Mouse (Mus musculus) ES-Bruce4 (cell line): ENCODE measurements around the gene Adcy1. TPM values are rescaled to one million over a fixed set of nuclear protein-coding genes. Genes with fewer than 3 reads are reported as not detected.

Experiments used
- H3K27ac ChIP-seq: 2 replicates; pipeline ENCODE4 v1.5.1; 2012; ENCODE audit warnings: low read length, inconsistent platforms; ENCODE audit not compliant: insufficient read depth
- H3K27me3 ChIP-seq: 2 replicates; pipeline ENCODE4 v1.6.1; 2012; ENCODE audit warnings: mild to moderate bottlenecking, low read length, inconsistent platforms; ENCODE audit not compliant: control insufficient read depth, poor library complexity, insufficient read depth, severe bottlenecking
- H3K36me3 ChIP-seq: 2 replicates; pipeline ENCODE4 v1.6.1; 2012; ENCODE audit warnings: inconsistent platforms, mild to moderate bottlenecking, low read length, moderate library complexity; ENCODE audit not compliant: control insufficient read depth, poor library complexity, insufficient read depth, severe bottlenecking
- H3K4me1 ChIP-seq: one replicate; pipeline ENCODE4 v1.8.1; 2011; ENCODE audit warnings: low read length; ENCODE audit not compliant: control insufficient read depth, insufficient read depth
- H3K4me3 ChIP-seq: 2 replicates; pipeline ENCODE4 v1.5.1; 2011; ENCODE audit warnings: low read depth, mild to moderate bottlenecking, low read length
- H3K9ac ChIP-seq: 2 replicates; pipeline ENCODE4 v1.6.1; 2012; ENCODE audit warnings: low read depth, mild to moderate bottlenecking, inconsistent platforms; ENCODE audit not compliant: poor library complexity, severe bottlenecking
- H3K9me3 ChIP-seq: replicated peaks from 2 replicates; pipeline ENCODE4 v1.6.1; 2012; ENCODE audit warnings: mild to moderate bottlenecking, low read length, inconsistent platforms; ENCODE audit not compliant: control insufficient read depth, poor library complexity, insufficient read depth, severe bottlenecking
- CTCF ChIP-seq: IDR thresholded peaks from one replicate; pipeline ENCODE4 v1.8.1; 2011; ENCODE audit warnings: low read depth, low read length
- EP300 ChIP-seq: IDR thresholded peaks from 2 replicates; pipeline ENCODE4 v1.6.1; 2011; ENCODE audit warnings: low read depth, low read length; ENCODE audit not compliant: insufficient read depth
- POLR2A ChIP-seq: IDR thresholded peaks from one replicate; pipeline ENCODE4 v1.8.1; 2011; ENCODE audit warnings: low read length; ENCODE audit not compliant: insufficient read depth
- polyA plus RNA-seq: library from polyadenylated mRNA; stranded (reverse); fragments of >200 nt; gene quantifications from 2 replicates; pipeline ENCODE4 v1.2.4, GENCODE M21; 2011; ENCODE audit warnings: low read depth; ENCODE audit not compliant: missing spikeins, insufficient read depth, insufficient read length

The Adcy1 gene
- polyA plus RNA-seq, 1 experiment, result 5.7 TPM

DNA sequence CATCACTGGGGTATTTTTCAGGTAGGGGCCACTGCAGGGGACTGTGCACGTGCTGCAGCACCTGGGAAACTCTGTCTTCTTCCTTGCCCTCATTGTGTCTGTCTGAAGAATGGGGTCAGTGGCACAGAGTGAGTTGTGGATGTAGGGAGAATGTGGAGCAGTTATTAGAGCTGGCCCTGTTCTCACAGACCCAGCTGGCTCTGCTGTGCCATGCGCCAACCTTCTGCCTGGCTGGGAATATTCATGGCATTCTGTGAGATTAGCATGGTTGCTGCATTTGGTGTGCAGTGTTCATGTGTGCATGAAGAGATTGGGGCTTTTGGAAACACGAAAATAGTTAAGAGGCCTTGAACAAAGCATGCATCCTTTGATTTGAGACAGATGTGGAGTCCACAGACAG is 10.3 kb downstream of the Adcy1 start:
- Histone ChIP-seq H3K4me1 (peaks cover 3% of the 10 kb centered on the region), H3K4me3 (no peak overlapping the region), H3K36me3 (no peaks in the 10 kb centered on the region), H3K27me3 (no peaks in the 10 kb centered on the region), H3K27ac (no peak overlapping the region), H3K9ac (no peak overlapping the region), H3K9me3 (no peaks in the 10 kb centered on the region)
- TF ChIP-seq EP300 (no peak), POLR2A (no peak), CTCF (no peak)

DNA sequence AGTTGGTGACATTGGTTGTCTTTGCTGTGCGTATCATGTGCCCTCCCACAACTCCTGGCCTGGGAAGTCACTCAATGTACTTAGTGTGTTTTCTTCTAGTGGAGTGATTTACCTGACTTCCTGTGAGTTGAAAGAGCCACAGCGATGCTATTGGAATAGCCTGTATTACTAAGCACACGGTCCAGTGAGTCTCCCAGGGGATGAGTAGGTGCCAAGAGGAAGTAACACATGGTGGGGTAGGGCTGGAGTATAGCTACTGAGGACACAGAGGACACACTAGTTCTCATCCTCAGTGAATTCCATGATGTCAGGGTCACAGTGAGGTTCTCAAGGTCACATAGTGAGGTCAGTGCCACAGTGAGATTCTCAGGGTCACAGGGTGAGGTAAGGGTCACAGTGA is 13.2 kb downstream of the Adcy1 start:
- Histone ChIP-seq H3K27ac (no peak overlapping the region), H3K9ac (no peak overlapping the region), H3K4me1 (no peaks in the 10 kb centered on the region), H3K27me3 (no peaks in the 10 kb centered on the region), H3K4me3 (no peak overlapping the region), H3K9me3 (no peaks in the 10 kb centered on the region), H3K36me3 (no peaks in the 10 kb centered on the region)
- TF ChIP-seq EP300 (no peak), CTCF (no peak), POLR2A (no peak)

DNA sequence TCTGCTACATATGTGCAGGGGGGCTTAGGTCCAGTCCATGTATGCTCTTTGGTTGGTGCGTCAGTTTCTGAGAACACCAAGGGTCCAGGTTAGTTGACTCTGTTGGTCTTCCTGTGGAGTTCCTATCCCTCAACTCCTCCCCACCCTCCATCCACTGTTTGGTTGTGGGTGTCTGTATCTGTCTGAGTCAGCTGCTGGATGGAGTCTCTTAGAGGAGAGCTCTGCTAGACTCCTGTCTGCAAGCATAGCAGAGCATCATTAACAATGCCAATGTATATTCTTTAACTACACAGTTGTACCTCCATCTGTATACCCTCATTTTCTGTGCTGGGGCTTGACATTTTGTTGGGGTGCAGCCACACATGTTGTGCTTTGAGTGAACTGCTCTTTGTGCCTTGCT is 18.6 kb downstream of the Adcy1 start:
- Histone ChIP-seq H3K27ac (no peak overlapping the region), H3K4me3 (no peak overlapping the region), H3K36me3 (no peaks in the 10 kb centered on the region), H3K4me1 (no peaks in the 10 kb centered on the region), H3K27me3 (no peaks in the 10 kb centered on the region), H3K9me3 (no peaks in the 10 kb centered on the region), H3K9ac (no peak overlapping the region)
- TF ChIP-seq CTCF, result no peak
- no peak for TF ChIP-seq EP300
- no peak for TF ChIP-seq POLR2A

DNA sequence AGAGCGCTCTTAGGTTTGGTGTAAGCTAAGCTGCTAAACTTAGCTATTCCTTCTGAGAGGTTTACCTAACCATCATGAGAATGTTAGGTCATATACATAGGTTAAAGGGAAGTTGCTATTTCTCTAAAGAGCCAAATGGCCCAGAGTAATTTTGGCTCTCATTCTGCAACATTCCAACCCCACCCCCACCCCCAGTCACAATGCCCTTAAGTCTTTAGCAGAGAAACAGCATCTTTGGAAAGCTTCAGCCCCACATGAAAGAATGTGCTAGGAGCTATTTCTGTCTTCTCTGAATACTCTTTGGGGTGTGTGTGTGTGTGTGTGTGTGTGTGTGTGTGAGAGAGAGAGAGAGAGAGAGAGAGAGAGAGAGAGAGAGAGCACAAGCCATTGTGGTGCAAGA is 20.6 kb downstream of the Adcy1 start:
- no peak for TF ChIP-seq POLR2A
- TF ChIP-seq CTCF, result no peak
- Histone ChIP-seq H3K4me3 (no peak overlapping the region), H3K4me1 (no peaks in the 10 kb centered on the region), H3K27me3 (no peaks in the 10 kb centered on the region), H3K36me3 (no peaks in the 10 kb centered on the region), H3K9me3 (no peaks in the 10 kb centered on the region), H3K27ac (no peak overlapping the region), H3K9ac (no peak overlapping the region)

DNA sequence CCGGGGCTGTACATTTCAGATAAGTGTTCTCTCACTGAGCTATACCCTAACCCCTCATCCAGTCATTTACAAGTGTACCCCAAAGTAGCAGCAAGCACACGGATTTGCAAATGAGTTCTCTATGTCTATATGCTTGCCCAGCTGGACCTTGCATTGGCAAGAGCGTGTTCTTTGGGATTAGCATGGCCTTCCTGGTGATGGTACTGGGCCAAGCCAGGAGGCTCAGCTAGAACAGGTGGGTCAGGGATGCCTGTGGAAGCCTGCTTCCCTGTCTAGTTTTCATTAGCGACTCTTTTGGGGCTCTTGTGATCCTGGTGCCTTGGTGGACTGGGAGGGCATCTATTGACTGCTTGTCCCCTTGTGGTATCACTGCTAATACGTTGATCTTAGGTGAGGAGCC is 21.9 kb downstream of the Adcy1 start:
- Histone ChIP-seq H3K4me3 (no peak overlapping the region), H3K9me3 (no peaks in the 10 kb centered on the region), H3K27ac (no peak overlapping the region), H3K36me3 (no peaks in the 10 kb centered on the region), H3K4me1 (no peaks in the 10 kb centered on the region), H3K9ac (no peak overlapping the region), H3K27me3 (no peaks in the 10 kb centered on the region)
- TF ChIP-seq CTCF, result no peak
- no peak for TF ChIP-seq POLR2A
- no peak for TF ChIP-seq EP300

DNA sequence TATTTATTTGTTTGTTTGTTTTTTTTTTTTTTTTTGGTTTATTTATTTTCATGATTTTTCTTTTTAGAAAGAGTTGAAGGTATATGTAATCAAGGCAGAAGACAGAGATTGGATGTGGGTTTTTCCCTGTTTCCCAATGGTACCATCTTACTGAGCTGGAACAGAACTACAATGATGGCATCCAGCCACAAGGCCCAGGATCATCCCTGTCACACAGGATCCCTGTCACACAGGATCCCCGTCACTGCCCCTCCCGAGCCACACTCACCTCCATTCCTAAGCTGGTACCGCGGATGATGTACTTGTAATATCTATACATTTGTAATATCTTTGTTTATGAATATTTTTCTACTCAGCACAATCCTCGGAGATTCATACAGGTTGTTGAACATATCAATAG is 27.8 kb downstream of the Adcy1 start:
- TF ChIP-seq EP300 (no peak), CTCF (no peak), POLR2A (no peak)
- H3K9me3 ChIP-seq, result no peaks in the 10 kb centered on the region

DNA sequence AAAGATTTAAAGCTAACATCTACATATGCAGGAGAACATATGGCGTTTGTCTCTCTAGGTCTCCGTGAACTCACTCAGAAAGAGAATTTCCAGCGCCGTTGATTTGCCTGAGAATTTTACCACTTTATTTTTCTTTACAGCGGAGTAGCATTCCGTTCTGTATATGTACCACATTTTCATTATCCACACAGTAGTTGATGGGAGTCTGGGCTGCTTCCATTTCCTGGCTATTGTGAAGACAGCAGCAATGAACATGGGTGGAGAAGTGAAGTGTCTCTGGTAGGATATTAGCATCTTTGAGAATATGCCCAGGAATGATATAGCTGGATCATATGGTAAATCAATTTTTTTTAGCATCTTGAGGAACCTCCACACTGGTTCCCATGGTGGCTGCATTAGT is 31.6 kb downstream of the Adcy1 start:
- Histone ChIP-seq H3K4me3 (no peak overlapping the region), H3K4me1 (no peaks in the 10 kb centered on the region), H3K36me3 (no peaks in the 10 kb centered on the region), H3K27ac (no peak overlapping the region), H3K9ac (no peak overlapping the region), H3K27me3 (no peaks in the 10 kb centered on the region), H3K9me3 (no peaks in the 10 kb centered on the region)
- no peak for TF ChIP-seq CTCF

More for the DNA sequence above, 27.8 kb downstream of the Adcy1 start:
- H3K27me3 ChIP-seq, result no peaks in the 10 kb centered on the region
- no peaks in the 10 kb centered on the region for H3K4me1 ChIP-seq
- no peak overlapping the region for H3K9ac ChIP-seq
- H3K27ac ChIP-seq, result no peak overlapping the region
- no peak overlapping the region for H3K4me3 ChIP-seq
- no peaks in the 10 kb centered on the region for H3K36me3 ChIP-seq
